Mouse (Mus musculus) layer of hippocampus, postnatal 25 days (tissue): ENCODE results near the gene Cdk14. TPM values are rescaled to one million over a fixed set of nuclear protein-coding genes. Genes with fewer than 3 reads are reported as not detected.

Experiments
- DNase-seq, 2 experiments: peaks; one replicate each; pipeline ENCODE4 v3.0.0; 2022; ENCODE audit warnings: mixed read lengths in 2 of 2, low spot score in 1 of 2; ENCODE audit errors: extremely low spot score in 1 of 2
- total RNA-seq, 2 experiments: library from RNA; stranded (reverse); gene quantifications; 2 replicates each; pipeline ENCODE4 v1.2.3; 2021

The Cdk14 gene
- total RNA-seq, 2 experiments from 2014 or later = 233 to 245 TPM

DNA sequence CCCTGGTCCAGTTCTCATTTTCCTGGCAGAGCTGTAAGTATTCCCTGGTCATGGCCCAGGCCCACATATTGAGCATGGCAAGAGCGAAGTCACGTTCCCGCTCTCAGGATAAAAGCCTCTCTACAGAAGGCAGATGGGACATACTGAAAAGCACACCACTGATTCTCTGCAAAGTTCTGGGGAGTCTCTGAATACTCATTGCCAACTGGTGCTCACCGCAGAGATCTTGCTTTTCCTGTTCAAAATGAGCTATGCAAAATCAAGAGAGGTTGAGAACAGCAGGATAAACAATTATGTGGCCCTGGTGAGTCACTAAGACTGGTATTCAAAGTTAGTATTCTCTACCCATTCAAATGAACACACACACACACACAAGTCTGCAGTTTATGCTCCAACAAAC is 212.1 kb downstream of the Cdk14 start:
- no peak for DNase-seq

GRCm38 (mm10) chr5:5206012-5206411 is 214.1 kb downstream of the Cdk14 start:
- DNase-seq = no peak

GRCm38 (mm10) chr5:5194562-5195221 is 225.4 kb downstream of the Cdk14 start:
- DNase-seq = no peak

DNA sequence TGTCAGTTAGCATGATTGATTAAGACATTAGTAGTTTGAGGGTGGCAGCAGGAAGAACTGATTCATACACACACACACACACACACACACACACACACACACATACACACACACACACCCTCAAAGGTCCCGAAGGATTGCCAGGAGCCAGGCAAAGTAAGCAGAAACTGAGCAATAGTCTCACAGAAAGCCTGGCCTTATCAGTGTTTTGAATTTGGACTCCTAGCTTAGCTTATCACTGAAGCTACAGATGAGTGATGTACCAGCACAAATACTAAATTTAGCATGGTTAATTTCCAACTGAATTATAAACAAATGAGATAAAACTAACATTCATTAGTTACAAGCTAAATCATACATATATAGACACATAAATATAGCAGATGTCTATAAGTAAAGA is 230.5 kb downstream of the Cdk14 start:
- no peak for DNase-seq

DNA sequence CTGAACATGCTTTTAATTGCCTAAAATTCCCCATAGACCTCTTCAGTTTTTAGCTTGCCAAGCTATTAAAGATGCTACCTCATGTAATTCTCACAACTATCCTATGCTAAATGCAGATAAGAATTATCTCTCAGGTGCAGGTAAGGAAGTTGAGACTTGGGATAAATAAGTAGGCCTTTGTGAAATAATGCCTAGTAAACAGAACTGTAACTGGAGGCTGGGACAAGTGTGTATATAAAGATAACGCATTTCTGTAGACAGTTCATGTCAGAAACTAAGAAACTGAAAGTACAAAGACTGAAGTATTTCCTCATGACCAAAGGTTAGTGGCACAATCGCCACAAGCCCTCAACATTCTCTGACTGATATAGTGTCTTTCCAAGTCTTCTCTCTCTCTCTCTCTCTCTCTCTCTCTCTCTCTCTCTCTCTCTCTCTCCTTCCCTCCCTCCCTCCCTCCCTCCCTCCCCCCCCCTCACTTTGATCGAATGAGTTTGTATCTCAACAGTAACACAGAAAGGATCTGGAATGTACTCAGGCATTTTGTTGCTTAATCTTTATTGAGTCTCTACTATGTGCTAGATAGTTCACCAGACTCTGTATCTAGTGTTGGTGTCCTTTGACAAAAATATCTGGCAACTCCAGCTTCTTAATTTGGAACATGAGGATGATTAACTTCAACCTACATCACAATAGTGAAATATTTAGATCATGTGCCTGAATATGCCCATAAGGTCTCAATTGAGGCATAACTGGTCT is 233.9 kb downstream of the Cdk14 start:
- DNase-seq = no peak

DNA sequence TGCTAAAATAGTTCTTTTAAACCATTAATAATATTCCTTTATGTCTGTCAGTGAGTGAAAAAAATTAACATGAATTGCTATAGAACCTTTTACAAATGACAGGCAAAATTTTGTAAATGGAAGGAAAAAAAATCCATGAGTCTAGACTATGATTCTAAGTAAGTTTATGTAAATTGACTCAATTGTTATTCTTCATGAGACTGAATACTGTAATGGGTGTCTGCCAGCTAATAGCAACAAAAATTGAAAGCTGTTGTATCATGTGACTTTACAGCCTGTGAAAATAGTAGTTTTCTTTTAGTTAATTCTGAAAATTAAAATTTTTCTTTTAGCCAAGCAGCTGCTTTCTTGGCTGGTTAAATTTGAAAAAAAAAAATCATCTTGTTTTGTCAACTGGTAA is 234.6 kb downstream of the Cdk14 start:
- DNase-seq = no peak

- DNase-seq = no peak
Measured at GRCm38 (mm10) chr5:5180711-5181110, 239.4 kb downstream of the Cdk14 start.

DNA sequence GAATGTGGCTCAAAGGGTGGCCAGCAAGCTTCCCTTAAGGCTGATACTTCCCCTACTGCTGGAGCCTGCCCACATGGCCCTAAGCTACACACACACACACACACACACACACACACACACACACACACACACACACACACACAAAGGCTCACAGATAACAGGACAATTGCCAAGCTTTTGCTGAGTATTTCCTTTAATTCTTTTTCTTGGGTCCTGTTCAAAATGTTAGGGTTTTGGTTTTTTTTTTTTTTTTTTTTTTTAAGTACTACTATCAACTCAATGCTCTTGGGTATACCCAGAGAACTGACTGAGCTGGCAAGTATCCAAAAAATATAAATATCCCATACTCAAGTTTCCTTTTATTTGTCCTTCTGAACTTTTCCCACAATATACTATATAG is 239.8 kb downstream of the Cdk14 start:
- no peak for DNase-seq

- DNase-seq = no peak
Measured at GRCm38 (mm10) chr5:5176052-5176451, 244.1 kb downstream of the Cdk14 start.

DNA sequence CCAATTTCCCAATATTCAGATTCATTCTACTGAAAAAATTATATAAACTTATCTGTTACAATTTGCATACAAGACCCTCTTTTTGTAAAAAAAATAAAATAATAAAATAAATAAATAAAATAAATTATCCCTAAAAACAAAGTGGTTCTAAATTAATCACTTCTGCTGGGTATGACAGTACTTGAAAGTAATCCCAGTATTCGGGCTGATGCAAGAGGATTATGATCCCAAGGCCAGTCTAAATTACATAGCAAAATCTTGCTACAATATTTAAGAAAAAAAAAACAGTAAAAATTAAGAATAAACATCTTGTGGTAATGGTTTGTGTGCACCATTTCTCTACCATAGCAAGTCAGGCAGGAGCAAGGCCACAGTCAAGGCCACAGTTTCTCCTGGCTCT is 244.5 kb downstream of the Cdk14 start:
- no peak for DNase-seq

DNA sequence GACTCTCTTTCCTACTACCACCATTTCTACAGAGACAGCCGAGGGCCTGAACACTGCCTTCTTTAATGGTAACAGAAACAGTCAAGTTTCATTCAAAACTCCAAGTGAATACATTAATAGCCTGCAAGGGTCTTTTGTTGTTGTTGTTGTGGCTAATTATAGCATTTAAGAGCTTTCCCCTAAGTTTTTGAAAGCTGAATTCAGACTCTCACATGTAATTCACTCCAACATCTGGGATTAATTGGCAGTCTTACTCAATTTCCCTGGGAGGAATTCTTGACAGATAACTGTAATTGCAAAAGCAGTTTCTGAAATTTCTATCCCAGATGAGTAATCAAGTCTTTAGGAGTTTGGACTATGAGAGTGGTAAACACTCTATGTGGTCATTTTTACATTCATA is 245.0 kb downstream of the Cdk14 start:
- no peak for DNase-seq

DNA sequence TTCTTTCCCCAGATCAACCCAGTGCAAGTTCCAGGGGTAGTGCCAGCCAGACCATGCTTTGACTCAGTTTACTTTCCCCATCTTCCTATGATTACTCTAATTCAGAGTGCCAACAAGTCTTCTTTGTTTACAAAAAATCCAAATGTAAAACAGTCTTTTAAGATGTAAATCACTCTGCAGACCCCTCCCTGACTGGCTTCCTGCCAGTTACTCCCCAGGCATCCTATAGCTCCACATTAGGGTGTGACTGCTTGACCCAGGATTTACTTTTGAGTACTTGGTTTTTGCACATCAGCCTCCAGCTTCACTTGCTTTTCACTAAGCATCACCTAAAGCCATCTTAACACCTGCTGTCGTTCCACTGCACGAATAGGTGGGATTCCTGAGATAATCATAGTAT is 254.0 kb downstream of the Cdk14 start:
- no peak for DNase-seq

GRCm38 (mm10) chr5:5164326-5164725 is 255.8 kb downstream of the Cdk14 start:
- no peak for DNase-seq

DNA sequence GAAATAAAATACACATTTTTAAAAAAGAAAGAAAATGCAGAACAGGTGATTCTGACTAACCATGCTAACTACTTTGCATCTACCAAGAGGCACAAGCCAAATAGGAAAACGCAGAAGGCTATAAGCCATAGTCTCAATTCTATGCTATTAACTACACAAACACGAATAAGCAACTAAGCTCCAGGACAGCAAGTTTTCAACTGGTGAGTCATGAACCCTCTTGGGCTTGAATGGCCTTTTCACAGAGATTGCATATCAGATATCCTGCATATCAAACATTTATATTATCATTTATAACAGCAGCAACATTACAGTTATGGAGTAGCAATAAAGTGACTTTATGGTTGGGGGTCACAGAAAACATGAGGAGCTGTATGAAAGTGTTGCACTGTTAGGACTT is 256.3 kb downstream of the Cdk14 start:
- DNase-seq = no peak

DNA sequence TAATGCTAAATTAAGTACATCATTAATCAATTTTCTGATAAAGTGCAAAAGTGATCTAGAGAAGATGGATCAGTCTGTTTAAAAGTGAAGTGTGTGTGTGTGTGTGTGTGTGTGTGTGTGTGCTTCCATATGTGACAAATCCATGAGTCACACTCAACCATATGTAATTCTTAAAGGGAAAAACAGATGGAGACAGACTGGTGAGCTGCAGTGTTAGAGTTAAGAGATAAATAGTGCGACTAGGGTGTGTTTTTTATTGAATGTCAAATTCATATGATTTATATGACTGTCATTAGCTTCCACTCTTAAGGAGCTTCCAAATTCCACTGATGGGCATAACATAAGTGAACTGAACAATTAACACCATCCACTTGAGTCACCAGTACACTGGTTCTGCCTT is 260.6 kb downstream of the Cdk14 start:
- DNase-seq = no peak

DNA sequence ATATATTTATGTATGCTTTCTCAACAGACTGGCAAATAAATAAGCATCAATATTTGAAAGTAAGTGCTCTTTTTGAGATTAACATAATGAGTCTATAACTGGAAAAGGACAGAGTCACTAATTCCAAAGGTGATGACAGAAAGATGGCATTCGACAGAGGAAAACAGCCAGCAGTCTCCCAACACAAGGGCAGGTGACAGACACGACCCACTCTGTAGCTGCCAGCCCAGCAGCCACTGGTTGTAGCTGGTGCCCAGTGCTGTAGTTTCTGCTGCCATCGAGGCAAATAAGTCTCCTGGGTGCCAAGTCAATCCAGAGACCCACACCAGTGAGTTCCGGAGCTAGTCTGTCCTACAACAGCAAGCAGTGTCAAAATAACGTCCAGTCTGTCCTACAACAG is 280.3 kb downstream of the Cdk14 start:
- DNase-seq = no peak

DNA sequence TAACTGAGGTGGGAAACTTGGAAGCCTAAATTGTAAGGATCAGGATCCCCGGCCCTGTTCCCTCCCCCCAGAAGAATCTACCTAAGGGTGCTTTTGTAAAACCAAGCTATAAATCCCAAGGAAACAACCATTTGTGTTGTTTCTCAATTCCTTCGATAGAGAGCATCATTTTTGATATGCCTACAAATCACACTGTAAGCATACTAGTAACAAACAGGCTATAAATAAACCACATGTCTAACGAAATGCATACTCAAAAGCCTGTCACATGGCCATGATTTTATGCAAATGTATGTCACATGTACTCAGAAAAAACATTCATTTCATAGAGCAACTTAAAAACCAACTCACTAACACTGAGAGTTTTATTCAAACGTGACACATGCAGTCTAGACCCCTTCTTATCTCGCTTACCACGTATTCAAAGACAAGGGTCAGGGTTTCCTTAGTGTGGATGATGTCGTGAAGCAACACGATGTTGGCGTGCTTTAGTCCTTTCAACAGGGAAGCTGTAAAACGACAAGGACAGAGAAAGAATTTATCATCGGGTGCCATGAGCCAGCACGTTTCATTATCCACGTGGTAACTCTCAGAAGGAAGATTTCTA is 285.1 kb downstream of the Cdk14 start:
- DNase-seq = no peak

- no peak for DNase-seq
Measured at GRCm38 (mm10) chr5:5134143-5134904, 285.8 kb downstream of the Cdk14 start.

DNA sequence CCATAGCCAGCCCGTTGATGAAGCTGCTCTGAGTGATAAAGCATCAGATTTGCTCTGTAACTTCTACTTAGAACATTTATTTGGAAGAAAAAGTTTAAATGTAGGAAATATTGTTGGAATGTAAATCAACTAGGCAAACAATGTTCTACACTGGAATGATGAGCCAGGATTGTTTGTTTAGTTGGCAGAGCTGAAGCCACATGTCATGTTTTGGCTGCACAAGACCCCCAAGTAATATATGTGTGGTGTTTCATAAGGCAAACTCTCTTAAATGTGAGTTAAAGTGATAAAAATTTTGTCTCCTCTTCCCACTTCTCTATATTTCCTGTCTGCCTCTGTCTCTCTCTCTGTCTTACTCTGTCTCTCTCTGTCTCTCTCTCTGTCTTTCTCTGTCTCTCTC is 291.3 kb downstream of the Cdk14 start:
- no peak for DNase-seq

- DNase-seq = no peak
Measured at GRCm38 (mm10) chr5:5124645-5125044, 295.5 kb downstream of the Cdk14 start.
